Mouse (Mus musculus) embryonic facial prominence, embryonic 11.5 days (tissue): Measurements from ENCODE around the gene Pfdn5. TPM values are rescaled to one million over a fixed set of nuclear protein-coding genes. Genes with fewer than 3 reads are reported as not detected.

Experiments
- ATAC-seq: fragments of 200-750 bp; cut with Nextera tagmentation; replicated peaks from 2 replicates; pipeline ENCODE4 v1.8.0; 2017; ENCODE audit warnings: low read depth; ENCODE audit not compliant: insufficient number of reproducible peaks, low FRiP score, low TSS enrichment
- DNase-seq: peaks from one replicate; pipeline ENCODE4 v3.0.0-alpha.2; 2015; ENCODE audit warnings: low spot score
- H3K27ac ChIP-seq: fragments of 300-500 bp; sonication (generic); replicated peaks from 2 replicates; pipeline ENCODE4 v1.5.1; 2014; ENCODE audit warnings: mild to moderate bottlenecking, low read depth, low read length, control low read depth
- H3K27me3 ChIP-seq: fragments of 300-500 bp; sonication (generic); 2 replicates; pipeline ENCODE4 v1.6.1; 2014; ENCODE audit warnings: mild to moderate bottlenecking, low read length, moderate library complexity, mixed read lengths; ENCODE audit not compliant: control insufficient read depth, insufficient read depth
- H3K36me3 ChIP-seq: fragments of 300-500 bp; sonication (generic); replicated peaks from 2 replicates; pipeline ENCODE4 v1.6.1; 2014; ENCODE audit warnings: low read depth, mild to moderate bottlenecking, low read length, moderate library complexity, mixed read lengths; ENCODE audit not compliant: control insufficient read depth, insufficient read depth
- H3K4me1 ChIP-seq: fragments of 300-500 bp; sonication (generic); 2 replicates; pipeline ENCODE4 v1.6.1; 2014; ENCODE audit warnings: low read length, mixed read lengths; ENCODE audit not compliant: control insufficient read depth, insufficient read depth
- H3K4me2 ChIP-seq: fragments of 300-500 bp; sonication (generic); 2 replicates; pipeline ENCODE4 v1.6.1; 2014; ENCODE audit warnings: low read depth, mild to moderate bottlenecking, control low read depth, low read length, moderate library complexity
- H3K4me3 ChIP-seq: fragments of 300-500 bp; sonication (generic); 2 replicates; pipeline ENCODE4 v1.5.1; 2014; ENCODE audit warnings: low read depth, low read length, control low read depth
- H3K9ac ChIP-seq: fragments of 300-500 bp; sonication (generic); replicated peaks from 2 replicates; pipeline ENCODE4 v1.6.1; 2014; ENCODE audit warnings: mild to moderate bottlenecking, control low read depth, low read length
- H3K9me3 ChIP-seq: fragments of 300-500 bp; sonication (generic); replicated peaks from 2 replicates; pipeline ENCODE4 v1.6.1; 2016; ENCODE audit warnings: mild to moderate bottlenecking, low read length, inconsistent platforms, mixed read lengths; ENCODE audit not compliant: control insufficient read depth
- WGBS: fragments of 180-500 bp; shearing (Covaris S2); extraction: QIAGEN DNeasy Blood & Tissue Kit; methylation state at CpG from one replicate; pipeline ENCODE4 v1.1.7; 2014; 5-methylcytosine and 5-hydroxymethylcytosine counted together
- polyA plus RNA-seq: library from polyadenylated mRNA; unstranded; fragments of >200 nt; fragmentation: Nextera tagmentation; extraction: Ambion mirVana; gene quantifications from 2 replicates; pipeline ENCODE4 v1.2.1, GENCODE M21; 2014

The Pfdn5 gene
- 453 and 469 TPM in 2 replicates for polyA plus RNA-seq

GRCm38 (mm10) chr15:102326022-102326576 is at the start of gene Pfdn5:
Pfdn5 (plus strand) TSS chr15:102326116.
- H3K4me2 ChIP-seq = peak within 1 kb of the TSS; percentile 74
- ATAC-seq = peak; percentile 74
- peak within 1 kb of the TSS; percentile 74 for H3K4me3 ChIP-seq
- H3K9ac ChIP-seq = peak within 1 kb of the TSS; percentile 84
- no peaks in the 10 kb centered on the region for H3K27me3 ChIP-seq
- peaks cover 3% of the 10 kb centered on the region for H3K36me3 ChIP-seq
- DNase-seq = peak; percentile 90
- H3K27ac ChIP-seq = 0 out of 2 replicates have a peak within 1 kb of the TSS, but pooled peaks have one; percentile 43
- no peaks in the 10 kb centered on the region; the same call in 1 of the 2 replicates for H3K4me1 ChIP-seq
- no peaks in the 10 kb centered on the region for H3K9me3 ChIP-seq
- WGBS = under 1% methylated on average over 40 of the region's 40 CpGs

GRCm38 (mm10) chr15:102278726-102279091 is 47.2 kb upstream of the Pfdn5 start:
- Histone ChIP-seq H3K4me3 (peak overlapping the region; percentile 90), H3K9ac (peak overlapping the region; percentile 69), H3K9me3 (no peaks in the 10 kb centered on the region), H3K27me3 (no peaks in the 10 kb centered on the region), H3K27ac (peak overlapping the region; percentile 76), H3K4me1 (peaks cover 6% of the 10 kb centered on the region), H3K4me2 (peak overlapping the region; percentile 43), H3K36me3 (no peaks in the 10 kb centered on the region; the same call in none of the 2 replicates)
- DNase-seq (no peak), ATAC-seq (no peak; the same call in 1 of the 2 replicates)
- WGBS = 34% methylated on average over 7 of the region's 7 CpGs

- Histone ChIP-seq H3K9ac (peak within 1 kb of the TSS; percentile 84), H3K27ac (peak within 1 kb of the TSS; percentile 76), H3K4me3 (peak within 1 kb of the TSS; percentile 90), H3K4me1 (peaks cover 6% of the 10 kb centered on the region), H3K27me3 (no peaks in the 10 kb centered on the region), H3K36me3 (no peaks in the 10 kb centered on the region; the same call in none of the 2 replicates), H3K4me2 (peak within 1 kb of the TSS; percentile 43), H3K9me3 (no peaks in the 10 kb centered on the region)
- DNase-seq = peak; percentile 95
- WGBS = under 1% methylated on average over 65 of the region's 65 CpGs
- ATAC-seq = peak; percentile 95
Observed at GRCm38 (mm10) chr15:102279092-102279782, 46.7 kb upstream of the Pfdn5 start, which contains the start of gene Mfsd5. Mfsd5 (plus strand) TSS chr15:102279454.

- H3K9me3 ChIP-seq = no peaks in the 10 kb centered on the region
- 0 out of 2 replicates have a peak, but pooled peaks have one; percentile 25 for ATAC-seq
- H3K4me2 ChIP-seq = peak overlapping the region; percentile 43
- no peak for DNase-seq
- no peaks in the 10 kb centered on the region for H3K27me3 ChIP-seq
- H3K36me3 ChIP-seq = no peaks in the 10 kb centered on the region; the same call in none of the 2 replicates
- peak overlapping the region; percentile 72; the same call in 1 of the 2 replicates for H3K27ac ChIP-seq
- H3K4me1 ChIP-seq = peaks cover 6% of the 10 kb centered on the region
- WGBS = 27% methylated on average over 13 of the region's 13 CpGs
- peak overlapping the region; percentile 90 for H3K4me3 ChIP-seq
- peak overlapping the region; percentile 84 for H3K9ac ChIP-seq
Observed at GRCm38 (mm10) chr15:102279783-102280520, 46.0 kb upstream of the Pfdn5 start.

GRCm38 (mm10) chr15:102280623-102281022 is 45.3 kb upstream of the Pfdn5 start:
- WGBS = 92% methylated on average over 19 of the region's 19 CpGs
- H3K27ac ChIP-seq = no peak overlapping the region
- no peaks in the 10 kb centered on the region for H3K27me3 ChIP-seq
- H3K36me3 ChIP-seq = no peaks in the 10 kb centered on the region; the same call in none of the 2 replicates
- no peaks in the 10 kb centered on the region for H3K9me3 ChIP-seq
- peaks cover 6% of the 10 kb centered on the region for H3K4me1 ChIP-seq
- peak overlapping the region; percentile 90 for H3K4me3 ChIP-seq
- ATAC-seq (no peak), DNase-seq (no peak)
- no peak overlapping the region; the same call in 1 of the 2 replicates for H3K4me2 ChIP-seq
- no peak overlapping the region for H3K9ac ChIP-seq

- Histone ChIP-seq H3K9me3 (no peaks in the 10 kb centered on the region), H3K4me3 (no peak overlapping the region), H3K9ac (no peak overlapping the region), H3K4me1 (peaks cover 6% of the 10 kb centered on the region), H3K27me3 (no peaks in the 10 kb centered on the region), H3K36me3 (no peaks in the 10 kb centered on the region; the same call in none of the 2 replicates), H3K4me2 (no peak overlapping the region), H3K27ac (no peak overlapping the region)
- DNase-seq = no peak
- 86% methylated on average over 8 of the region's 8 CpGs for WGBS
- no peak for ATAC-seq
Observed at GRCm38 (mm10) chr15:102282463-102283292, 43.2 kb upstream of the Pfdn5 start.

GRCm38 (mm10) chr15:102283648-102284047 is 42.3 kb upstream of the Pfdn5 start:
- 73% methylated on average over 3 of the region's 3 CpGs for WGBS
- DNase-seq = no peak
- no peak overlapping the region for H3K9ac ChIP-seq
- H3K4me3 ChIP-seq = no peak overlapping the region
- H3K36me3 ChIP-seq = no peaks in the 10 kb centered on the region; the same call in none of the 2 replicates
- no peak for ATAC-seq
- no peak overlapping the region for H3K4me2 ChIP-seq
- H3K9me3 ChIP-seq = no peaks in the 10 kb centered on the region
- peaks cover 6% of the 10 kb centered on the region for H3K4me1 ChIP-seq
- no peaks in the 10 kb centered on the region for H3K27me3 ChIP-seq
- no peak overlapping the region for H3K27ac ChIP-seq
